Mouse (Mus musculus) adrenal gland, adult (tissue): Measurements from ENCODE around the gene Dad1.
"Not testable (repeated sequence)": the region's sequence is repeated elsewhere in the genome, so short reads cannot be mapped to it uniquely, and the experiment has no call there.

Experiments
- DNase-seq, 2 experiments: peaks; one replicate each; pipeline ENCODE4 v3.0.0; 2022 to 2023; ENCODE audit warnings: low spot score in 1 of 2; ENCODE audit not compliant: inconsistent age in 2 of 2

Gene Dad1

GRCm38 (mm10) chr14:54250122-54250521 is 3.8 kb downstream of the Dad1 start:
- DNase-seq, result no peak

GRCm38 (mm10) chr14:54249326-54249725 is 4.6 kb downstream of the Dad1 start:
- DNase-seq, result peak; percentile 77 to 91

GRCm38 (mm10) chr14:54246232-54246631 is 7.7 kb downstream of the Dad1 start:
- no peak for DNase-seq

GRCm38 (mm10) chr14:54244183-54244582 is 9.7 kb downstream of the Dad1 start:
- DNase-seq, result peak in 1 of 2 experiments; percentile 81

- peak in 1 of 2 experiments; percentile 77 for DNase-seq
Measured at GRCm38 (mm10) chr14:54240542-54240941, 13.4 kb downstream of the Dad1 start.

- DNase-seq, result peak; percentile 88 to 96
Measured at GRCm38 (mm10) chr14:54239002-54239736, 14.7 kb downstream of the Dad1 start.

GRCm38 (mm10) chr14:54236881-54237280 is 17.0 kb downstream of the Dad1 start:
- DNase-seq, result peak; percentile 71 to 88

- peak; percentile 81 to 93 for DNase-seq
Measured at GRCm38 (mm10) chr14:54235825-54236540, 17.9 kb downstream of the Dad1 start.

- DNase-seq, result no peak
Measured at GRCm38 (mm10) chr14:54234231-54235040, 19.5 kb downstream of the Dad1 start.

- DNase-seq, result peak in 1 of 2 experiments; percentile 43
Measured at GRCm38 (mm10) chr14:54233559-54234143, 20.3 kb downstream of the Dad1 start.

- DNase-seq, result peak; percentile 58 to 80
Measured at GRCm38 (mm10) chr14:54232811-54233558, 20.9 kb downstream of the Dad1 start.

GRCm38 (mm10) chr14:54232143-54232542 is 21.8 kb downstream of the Dad1 start:
- DNase-seq, result no peak

- DNase-seq, result no peak
Measured at GRCm38 (mm10) chr14:54231176-54231956, 22.5 kb downstream of the Dad1 start.

GRCm38 (mm10) chr14:54230638-54231150 is 23.2 kb downstream of the Dad1 start:
- no peak for DNase-seq

GRCm38 (mm10) chr14:54229849-54230248 is 24.1 kb downstream of the Dad1 start:
- not testable (repeated sequence) for DNase-seq

GRCm38 (mm10) chr14:54228933-54229713 is 24.8 kb downstream of the Dad1 start:
- no peak for DNase-seq

GRCm38 (mm10) chr14:54228501-54228900 is 25.4 kb downstream of the Dad1 start:
- no peak for DNase-seq

GRCm38 (mm10) chr14:54227911-54228451 is 25.9 kb downstream of the Dad1 start:
- peak; percentile 78 to 91 for DNase-seq
